Mouse (Mus musculus) stomach, adult 2 months (tissue): ENCODE results near the gene Spef2. TPM values are rescaled to one million over a fixed set of nuclear protein-coding genes. Genes with fewer than 3 reads are reported as not detected.

Experiments used
- polyA plus RNA-seq: library from polyadenylated mRNA; depleted of rRNA; stranded (reverse); fragments of >200 nt; gene quantifications from 2 replicates; pipeline ENCODE4 v1.2.3, GENCODE M21; 2012; rRNA removed

Spef2 gene
- not detected in 2 replicates for polyA plus RNA-seq

DNA sequence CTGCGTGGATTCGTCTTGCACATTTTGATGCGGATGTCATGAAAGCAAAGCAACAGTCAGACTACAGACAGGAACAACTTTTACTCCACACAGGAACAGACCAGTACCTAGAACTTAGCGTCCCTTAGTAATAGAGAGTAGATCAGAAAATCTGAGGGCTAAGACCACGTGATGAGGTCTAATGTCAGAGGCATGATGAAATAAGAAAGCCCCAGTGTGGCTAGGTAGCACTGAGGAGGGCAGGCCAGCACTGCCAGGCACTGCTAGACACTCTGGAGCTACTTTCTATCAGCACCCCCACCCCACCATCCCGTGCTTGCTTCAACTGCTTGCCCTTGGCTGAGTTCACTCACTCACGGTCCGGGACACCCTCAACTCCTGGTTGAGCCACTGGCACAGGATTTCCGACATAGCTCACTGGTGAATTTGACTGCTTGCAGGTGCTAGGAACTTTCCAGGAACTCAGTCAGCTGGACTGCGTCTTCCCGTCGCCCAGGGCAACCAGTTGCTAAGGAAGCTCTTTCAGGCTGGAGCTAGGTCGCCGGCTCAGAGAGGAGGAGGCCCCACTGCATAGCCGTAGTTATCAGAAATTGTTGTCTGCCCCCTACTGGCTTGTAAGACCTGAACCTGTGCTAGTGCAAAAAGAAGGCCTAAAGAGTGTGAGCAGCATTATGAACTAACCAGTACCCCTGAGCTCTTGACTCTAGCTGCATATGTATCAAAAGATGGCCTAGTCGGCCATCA, at the start of gene Spef2:
TSS of gene Spef2 (minus strand) at position 510 of the 744 bp plus-strand sequence.

DNA sequence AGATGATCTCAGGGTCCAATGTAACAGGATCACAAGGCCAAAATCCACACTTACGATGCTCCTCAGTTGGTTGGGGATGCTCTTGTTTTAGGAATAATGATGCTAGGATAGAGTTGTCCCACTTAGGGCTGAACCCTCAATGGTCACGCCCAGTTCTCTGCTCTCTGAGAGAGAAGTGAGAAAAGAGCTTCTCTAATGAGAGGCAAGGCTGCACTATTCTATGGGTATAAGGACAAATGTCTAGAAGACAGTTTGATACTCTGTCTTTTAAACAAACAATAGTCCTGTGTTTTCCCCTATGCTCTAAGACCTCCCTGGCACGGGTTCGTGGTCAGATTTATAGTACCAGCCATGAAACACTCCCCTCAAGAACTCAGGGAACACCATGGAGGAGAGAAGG, 218.6 kb downstream of the Spef2 start, which contains the start of gene Il7r:
TSS of gene Il7r (minus strand) at position 101 of the 400 bp plus-strand sequence.

Other genes starting within 250 kb of the Spef2 start
- gene Il7r, start 218.7 kb downstream of the Spef2 start, polyA plus RNA-seq, result 0.02 TPM in 1 of 2 replicates, not detected in the other